Mouse (Mus musculus) lung, embryonic 14.5 days (tissue): ENCODE data around the gene Zfp524. TPM values are rescaled to one million over a fixed set of nuclear protein-coding genes. Genes with fewer than 3 reads are reported as not detected.
A peak's percentile ranks its signal among the peaks of the same experiment; 100 is the strongest.
"Not testable (repeated sequence)": the region's sequence is repeated elsewhere in the genome, so short reads cannot be mapped to it uniquely, and the experiment has no call there.

Experiments
- ATAC-seq: fragments of 200-750 bp; cut with Nextera tagmentation; 2 replicates; pipeline ENCODE4 v1.8.0; 2017; ENCODE audit warnings: mild to moderate bottlenecking, moderate TSS enrichment, moderate library complexity; ENCODE audit not compliant: insufficient read depth
- DNase-seq: peaks from one replicate; pipeline ENCODE4 v3.0.0-alpha.2; 2015
- H3K27ac ChIP-seq: fragments of 300-500 bp; sonication (generic); 2 replicates; pipeline ENCODE4 v1.5.1; 2014; ENCODE audit warnings: low read depth, mild to moderate bottlenecking, moderate library complexity
- H3K27me3 ChIP-seq: fragments of 300-500 bp; sonication (generic); 2 replicates; pipeline ENCODE4 v1.6.1; 2014; ENCODE audit warnings: low read length, control low read depth; ENCODE audit not compliant: insufficient read depth
- H3K36me3 ChIP-seq: fragments of 300-500 bp; sonication (generic); 2 replicates; pipeline ENCODE4 v1.6.1; 2014; ENCODE audit warnings: control low read depth; ENCODE audit not compliant: insufficient read depth
- H3K4me1 ChIP-seq: fragments of 300-500 bp; sonication (generic); 2 replicates; pipeline ENCODE4 v1.6.1; 2014; ENCODE audit warnings: antibody characterized with exemption, control low read depth; ENCODE audit not compliant: insufficient read depth
- H3K4me2 ChIP-seq: fragments of 300-500 bp; sonication (generic); 2 replicates; pipeline ENCODE4 v1.6.1; 2014; ENCODE audit warnings: mild to moderate bottlenecking
- H3K4me3 ChIP-seq: fragments of 300-500 bp; sonication (generic); 2 replicates; pipeline ENCODE4 v1.5.1; 2014; ENCODE audit warnings: low read depth, low read length
- H3K9ac ChIP-seq: fragments of 300-500 bp; sonication (generic); 2 replicates; pipeline ENCODE4 v1.6.1; 2014
- H3K9me3 ChIP-seq: fragments of 300-500 bp; sonication (generic); 2 replicates; pipeline ENCODE4 v1.6.1; 2016; ENCODE audit warnings: low read depth, low read length, control low read depth
- CTCF ChIP-seq: IDR thresholded peaks from 2 replicates; pipeline ENCODE4 v1.5.1; 2016; ENCODE audit warnings: antibody characterized with exemption, low read depth
- WGBS: fragments of 180-500 bp; shearing (Covaris S2); extraction: QIAGEN DNeasy Blood & Tissue Kit; methylation state at CpG from one replicate; pipeline ENCODE4 v1.1.7; 2014; 5-methylcytosine and 5-hydroxymethylcytosine counted together
- polyA plus RNA-seq: library from polyadenylated mRNA; unstranded; fragments of >200 nt; fragmentation: Nextera tagmentation; extraction: Ambion mirVana; gene quantifications from 2 replicates; pipeline ENCODE4 v1.2.1, GENCODE M21; 2014

Gene Zfp524
- polyA plus RNA-seq, 1 experiment from 2014 or later, result 13.6 TPM

DNA sequence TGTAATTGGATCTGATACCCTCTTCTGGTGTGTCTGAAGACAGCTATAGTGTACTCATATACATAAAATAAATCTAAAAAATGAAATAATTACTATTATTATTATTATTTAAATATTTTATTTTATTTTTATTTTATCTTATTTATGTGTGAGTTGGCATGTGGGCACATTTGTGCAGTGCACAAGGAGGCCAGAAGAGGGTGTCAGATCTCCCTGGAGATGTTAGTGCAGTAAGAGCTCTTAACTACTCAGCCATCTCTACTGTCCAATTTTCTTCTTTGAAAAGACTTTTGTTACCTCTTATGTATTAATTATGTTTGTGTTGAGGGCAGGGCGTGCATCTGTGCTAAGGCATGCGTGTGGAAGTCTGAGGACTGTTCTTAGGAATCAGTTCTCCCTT, 14.3 kb upstream of the Zfp524 start:
- 0 out of 2 replicates have a peak, but pooled peaks cover 6% of the 10 kb centered on the region for H3K4me1 ChIP-seq
- ATAC-seq (no peak), DNase-seq (no peak)
- 0 out of 2 replicates have a peak, but pooled peaks have one; percentile 10 for TF ChIP-seq CTCF
- H3K27me3 ChIP-seq, result no peaks in the 10 kb centered on the region
- H3K4me3 ChIP-seq, result no peak overlapping the region
- H3K4me2 ChIP-seq, result no peak overlapping the region
- H3K27ac ChIP-seq, result no peak overlapping the region
- 69% methylated on average over 2 of the region's 2 CpGs for WGBS
- H3K9me3 ChIP-seq, result no peaks in the 10 kb centered on the region
- H3K36me3 ChIP-seq, result no peaks in the 10 kb centered on the region
- no peak overlapping the region for H3K9ac ChIP-seq

DNA sequence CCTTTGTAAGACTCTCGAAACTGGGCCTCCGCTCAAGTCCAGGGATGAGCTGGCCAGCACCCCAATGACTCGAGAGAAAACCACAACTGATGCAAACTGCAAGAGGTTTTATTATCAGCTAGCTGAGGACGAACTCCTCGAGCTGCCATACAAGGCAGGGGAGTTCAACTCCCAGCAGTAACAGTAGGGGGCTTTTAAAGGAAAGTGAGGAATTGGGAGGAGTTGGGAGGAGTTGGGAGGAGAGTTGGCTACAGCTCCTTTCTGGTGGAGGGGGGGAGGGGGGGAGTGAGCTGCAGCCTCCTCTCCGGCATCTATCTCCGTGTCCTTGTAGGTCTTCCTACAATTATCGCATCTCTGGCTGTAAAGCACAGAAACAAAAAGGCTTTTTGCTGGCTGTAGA, 11.3 kb upstream of the Zfp524 start:
- H3K4me1 ChIP-seq, H3K4me2 ChIP-seq, H3K9me3 ChIP-seq, H3K27me3 ChIP-seq, ATAC-seq, H3K4me3 ChIP-seq, H3K9ac ChIP-seq, DNase-seq, H3K27ac ChIP-seq: not testable (repeated sequence)
- WGBS, result 66% methylated on average over 8 of the region's 8 CpGs
- peaks cover 18% of the 10 kb centered on the region for H3K36me3 ChIP-seq

GRCm38 (mm10) chr7:5008229-5008628, 6.0 kb upstream of the Zfp524 start:
- no peak for ATAC-seq
- 94% methylated on average over 26 of the region's 26 CpGs for WGBS

GRCm38 (mm10) chr7:5012681-5013513, 1.3 kb upstream of the Zfp524 start:
- H3K36me3 ChIP-seq, result peaks cover 50% of the 10 kb centered on the region
- H3K4me3 ChIP-seq, result peak overlapping the region; percentile 62; the same call in 1 of the 2 replicates
- H3K4me2 ChIP-seq, result peak overlapping the region; percentile 66
- H3K27me3 ChIP-seq, result no peaks in the 10 kb centered on the region
- WGBS, result 86% methylated on average over 27 of the region's 27 CpGs
- H3K4me1 ChIP-seq, result no peaks in the 10 kb centered on the region
- no peak for DNase-seq
- no peak for ATAC-seq
- no peak overlapping the region for H3K27ac ChIP-seq
- 0 out of 2 replicates have a peak overlapping the region, but pooled peaks have one; percentile 4 for H3K9ac ChIP-seq
- no peak for TF ChIP-seq CTCF
- no peaks in the 10 kb centered on the region for H3K9me3 ChIP-seq

More at GRCm38 (mm10) chr7:5008229-5008628, 6.0 kb upstream of the Zfp524 start:
- Histone ChIP-seq H3K27ac (no peak overlapping the region), H3K36me3 (peaks cover 68% of the 10 kb centered on the region), H3K4me1 (no peaks in the 10 kb centered on the region), H3K4me2 (no peak overlapping the region), H3K9me3 (no peaks in the 10 kb centered on the region), H3K27me3 (no peaks in the 10 kb centered on the region), H3K9ac (no peak overlapping the region), H3K4me3 (no peak overlapping the region)
- TF ChIP-seq CTCF, result no peak; the same call in 1 of the 2 replicates
- no peak for DNase-seq

DNA sequence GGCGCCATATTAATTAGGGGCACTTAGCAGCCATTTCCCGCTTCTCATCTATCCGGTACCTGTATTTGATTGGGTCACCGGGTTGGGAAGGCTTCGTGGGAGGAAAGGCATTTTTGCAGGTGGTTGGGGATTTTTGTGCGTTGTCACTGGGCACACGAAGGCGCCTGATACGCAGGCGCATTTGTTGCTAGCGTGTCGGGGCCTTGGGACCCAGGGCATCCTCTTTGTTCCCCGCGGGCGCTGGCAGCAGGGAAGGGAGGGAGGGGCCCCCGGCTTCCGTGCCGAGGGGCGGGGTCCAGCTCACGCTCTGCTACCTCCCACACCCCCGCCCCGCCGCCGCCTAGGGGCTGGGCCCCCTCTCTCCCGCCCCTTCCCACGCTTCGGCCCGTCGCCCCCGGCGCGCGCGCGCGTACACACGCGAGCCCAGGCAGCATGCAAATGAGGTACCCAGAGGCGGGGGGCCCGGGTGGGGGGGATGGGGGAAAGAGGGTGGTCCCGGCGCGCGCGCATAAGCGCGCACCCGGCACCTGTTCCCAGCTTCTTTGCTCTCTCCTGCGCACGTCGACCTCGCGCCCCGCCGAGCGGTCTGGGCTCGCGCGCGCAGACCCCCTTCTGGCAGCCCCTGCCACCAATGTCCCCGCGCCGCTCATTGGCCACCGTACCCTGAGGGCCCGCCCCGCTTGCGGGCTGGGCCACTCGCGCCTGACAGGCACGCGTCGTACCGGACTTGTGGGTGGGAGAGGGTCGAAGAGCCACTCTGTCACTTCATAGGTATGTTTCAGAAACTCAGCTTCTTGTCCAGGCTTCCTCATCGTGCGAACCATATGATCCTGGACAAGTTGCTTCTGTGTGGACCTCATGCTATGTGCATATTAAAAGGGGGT, 1.1 kb downstream of the Zfp524 start, which contains the start of gene Gm44973:
Gene Gm44973, plus strand, starts transcription at position 379 of the 884 bp plus-strand sequence.
- Histone ChIP-seq H3K27me3 (no peaks in the 10 kb centered on the region), H3K4me1 (no peaks in the 10 kb centered on the region), H3K9ac (peak within 1 kb of the TSS; percentile 76), H3K4me2 (peak within 1 kb of the TSS; percentile 66), H3K36me3 (peaks cover 26% of the 10 kb centered on the region), H3K9me3 (no peaks in the 10 kb centered on the region), H3K27ac (peak within 1 kb of the TSS; percentile 97), H3K4me3 (peak within 1 kb of the TSS; percentile 62)
- no peak for TF ChIP-seq CTCF
- ATAC-seq (peak; percentile 77), DNase-seq (peak; percentile 95)
- 1% methylated on average over 67 of the region's 76 CpGs for WGBS

GRCm38 (mm10) chr7:5016057-5016456, 1.8 kb downstream of the Zfp524 start:
- DNase-seq (peak; percentile 24), ATAC-seq (no peak)
- H3K9ac ChIP-seq, result peak overlapping the region; percentile 67
- H3K9me3 ChIP-seq, result no peaks in the 10 kb centered on the region
- peak overlapping the region; percentile 62 for H3K4me3 ChIP-seq
- peak overlapping the region; percentile 97 for H3K27ac ChIP-seq
- 46% methylated on average over 3 of the region's 3 CpGs for WGBS
- no peaks in the 10 kb centered on the region for H3K27me3 ChIP-seq
- peak overlapping the region; percentile 66 for H3K4me2 ChIP-seq
- H3K4me1 ChIP-seq, result no peaks in the 10 kb centered on the region
- TF ChIP-seq CTCF, result no peak
- peaks cover 19% of the 10 kb centered on the region for H3K36me3 ChIP-seq
